Mouse (Mus musculus) layer of hippocampus, adult 8-10 months (tissue): ENCODE data around the gene Slc51b. TPM values are rescaled to one million over a fixed set of nuclear protein-coding genes. Genes with fewer than 3 reads are reported as not detected.
A peak's percentile ranks its signal among the peaks of the same experiment; 100 is the strongest.

ENCODE experiments used
- DNase-seq, 2 experiments: peaks; one replicate each; pipeline ENCODE4 v3.0.0; 2022; ENCODE audit warnings: low spot score in 2 of 2
- total RNA-seq, 4 experiments: library from RNA; stranded (reverse); gene quantifications; 2 replicates each; pipeline ENCODE4 v1.2.4; 2022

Gene Slc51b
- total RNA-seq, 4 experiments from 2014 or later, result not detected

DNA sequence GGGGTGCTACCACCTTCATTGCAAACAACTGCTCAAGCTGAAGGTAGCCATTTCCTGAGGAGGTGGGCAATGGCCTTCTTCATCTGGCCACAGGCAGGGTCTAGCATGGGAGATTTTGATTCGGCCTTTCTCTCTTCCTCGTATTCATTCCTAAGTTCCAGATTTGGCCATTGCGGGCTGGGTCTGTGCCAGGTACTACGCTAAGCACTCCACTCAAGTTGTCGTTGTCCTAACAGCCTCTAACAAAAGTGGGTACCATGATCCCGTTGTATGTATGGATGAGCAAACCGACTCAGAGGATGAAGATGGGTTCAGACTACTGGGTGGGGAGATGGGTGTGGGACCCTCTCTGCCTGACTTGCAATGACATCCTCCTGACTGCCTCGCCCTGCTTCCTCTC is 12.4 kb downstream of the Slc51b start:
- no peak for DNase-seq

DNA sequence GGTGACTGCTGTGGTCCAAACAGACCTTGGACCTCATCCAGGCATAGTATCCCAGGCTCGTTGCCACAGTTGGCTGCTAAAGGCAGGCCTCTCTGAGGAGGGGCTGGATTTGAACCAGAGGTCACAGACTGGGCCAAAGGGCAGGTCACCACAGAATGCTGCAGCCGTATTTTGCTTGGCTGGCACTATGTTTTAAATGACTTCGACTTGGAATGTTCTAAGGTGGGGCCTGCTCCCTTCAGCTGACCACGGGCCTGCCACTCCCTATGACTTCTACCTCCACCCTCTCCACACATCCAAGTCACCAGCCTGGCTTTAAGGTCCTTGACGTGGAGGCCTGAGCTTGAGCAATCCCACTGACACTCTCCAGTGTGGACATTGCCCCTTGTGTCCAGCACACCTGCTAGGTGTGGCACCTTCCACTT is 13.9 kb downstream of the Slc51b start:
- no peak for DNase-seq

DNA sequence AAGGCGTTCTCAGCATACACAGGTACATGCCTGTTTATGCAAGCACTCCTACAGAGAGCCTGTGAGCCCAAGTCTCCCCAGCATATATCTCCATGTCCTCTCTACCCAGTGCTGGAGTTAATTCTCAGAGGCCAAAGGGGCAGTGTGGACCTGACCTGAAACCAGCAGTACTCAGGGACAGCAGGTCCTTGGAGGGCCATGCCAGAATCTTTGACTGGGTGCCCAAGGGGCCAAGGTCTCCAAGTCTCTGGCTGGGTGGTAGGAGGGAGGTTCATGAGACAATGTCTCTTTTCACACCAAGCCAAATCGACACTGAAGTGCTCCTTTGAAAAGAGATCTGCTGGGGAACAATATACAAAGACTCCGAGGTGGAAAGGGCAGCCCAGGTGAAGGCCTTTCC is 14.9 kb downstream of the Slc51b start:
- DNase-seq, result no peak

DNA sequence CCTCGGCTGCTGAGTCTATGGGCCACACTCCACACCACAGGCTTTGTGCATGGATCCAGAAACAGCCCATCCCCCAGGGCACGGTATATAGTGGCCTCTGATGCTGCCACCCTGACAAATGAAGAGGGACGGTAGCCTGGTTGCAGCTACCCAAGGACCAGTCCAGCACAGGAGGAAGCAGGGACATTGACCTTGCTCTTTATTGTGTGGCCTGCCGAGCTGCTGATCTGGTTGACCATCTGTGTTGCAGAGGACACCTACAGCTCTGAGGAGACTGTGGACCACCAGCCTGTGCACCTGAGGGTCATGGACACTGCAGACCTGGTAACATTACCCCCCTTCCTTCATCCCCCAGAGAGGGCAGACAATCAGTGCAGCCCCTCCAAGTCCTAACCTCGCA is 15.4 kb downstream of the Slc51b start:
- DNase-seq, result no peak

DNA sequence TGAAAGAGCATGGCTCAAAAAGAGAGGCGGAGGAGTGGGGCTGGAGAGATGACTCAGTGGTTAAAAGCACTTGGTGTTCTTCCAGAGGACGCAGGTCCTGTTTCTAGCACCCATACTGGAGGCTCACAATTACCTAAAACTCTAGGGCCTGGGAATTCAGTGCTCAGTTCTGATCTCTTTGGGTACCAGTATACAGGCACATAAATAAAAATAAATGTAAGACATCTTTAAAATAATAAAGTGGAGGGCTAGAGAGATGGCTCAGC is 17.6 kb downstream of the Slc51b start:
- no peak for DNase-seq

DNA sequence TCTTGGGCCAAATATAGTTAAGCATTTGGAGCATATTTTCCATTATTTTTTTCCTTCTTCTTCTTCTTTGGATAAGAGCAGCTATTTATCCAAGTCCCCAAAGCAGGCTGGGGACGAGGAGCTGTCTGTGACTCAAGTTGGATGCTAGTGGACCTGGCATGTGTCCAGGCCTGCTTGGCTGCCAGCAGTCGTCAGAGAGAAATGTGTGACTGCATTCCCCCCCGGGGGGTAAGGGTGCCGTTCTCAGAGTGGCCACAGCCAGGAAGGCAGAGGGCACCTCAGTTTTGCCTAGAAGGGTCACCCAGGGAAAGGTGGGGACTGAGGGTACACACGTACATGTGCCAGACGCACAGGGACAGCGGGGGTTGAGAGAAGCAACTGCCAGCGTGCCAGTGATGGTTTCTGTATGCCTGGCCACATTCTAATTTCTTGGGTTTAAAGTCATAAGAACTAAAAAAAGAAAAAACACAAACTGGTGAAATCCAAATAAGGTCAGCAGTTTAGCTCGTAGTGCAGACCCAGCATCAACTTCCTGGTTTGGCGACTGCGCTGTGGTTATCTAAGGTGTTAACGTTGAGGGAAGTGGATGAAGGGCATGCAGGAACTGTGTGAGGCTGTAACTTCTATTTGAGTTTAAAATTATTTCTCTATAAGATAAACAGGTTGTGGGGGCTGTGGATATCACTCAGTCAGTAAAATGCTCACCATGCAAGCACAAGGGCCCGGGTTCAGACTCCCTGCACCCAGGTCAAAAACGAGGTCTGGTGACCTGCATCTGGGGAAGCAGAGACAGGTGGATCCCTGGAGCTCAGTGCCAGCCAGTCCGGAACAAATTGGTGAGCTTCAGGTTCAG is 18.2 kb downstream of the Slc51b start:
- DNase-seq, result peak; percentile 59 to 75

DNA sequence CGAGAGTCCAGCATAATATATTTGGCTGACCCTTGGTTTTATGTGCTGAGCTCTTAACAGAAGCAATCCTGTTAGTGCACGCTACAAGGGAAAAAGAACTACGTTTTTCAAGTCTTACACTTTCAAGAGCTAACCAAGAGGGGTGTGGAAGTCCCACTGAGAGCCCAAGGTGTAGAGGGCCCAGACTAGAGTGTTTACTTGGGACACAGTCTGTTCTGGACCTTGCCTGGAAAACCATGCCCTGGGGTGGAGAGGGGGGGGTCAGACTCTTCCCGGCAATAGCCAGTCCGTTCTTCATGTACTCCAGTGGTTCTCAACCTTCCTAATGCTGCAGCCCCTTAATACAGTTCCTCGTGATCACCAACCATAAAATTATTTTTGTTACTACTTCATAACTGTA is 22.8 kb downstream of the Slc51b start:
- no peak for DNase-seq

DNA sequence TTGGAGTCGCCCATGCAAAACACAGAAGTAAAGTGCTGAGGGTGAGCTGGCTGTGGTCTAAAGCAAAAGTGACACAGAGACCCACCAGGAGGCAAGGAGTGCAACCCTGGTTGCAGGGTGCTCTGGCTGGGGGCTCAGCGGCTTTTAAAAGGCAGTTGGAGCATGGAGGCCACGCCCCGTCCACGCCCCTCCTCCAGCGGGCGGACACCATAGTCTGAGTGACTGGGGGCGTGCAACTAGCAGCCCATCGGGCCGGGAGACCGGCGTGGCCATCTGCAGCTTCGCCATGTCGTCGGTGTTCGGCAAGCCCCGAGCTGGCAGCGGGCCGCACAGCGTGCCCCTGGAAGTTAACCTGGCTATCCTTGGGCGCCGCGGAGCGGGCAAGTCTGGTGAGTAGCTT is 24.5 kb downstream of the Slc51b start, which contains the start of gene Rasl12:
Gene Rasl12 (plus strand): TSS at position 228 of the 400 bp plus-strand sequence.
- DNase-seq, result peak; percentile 30 to 36

DNA sequence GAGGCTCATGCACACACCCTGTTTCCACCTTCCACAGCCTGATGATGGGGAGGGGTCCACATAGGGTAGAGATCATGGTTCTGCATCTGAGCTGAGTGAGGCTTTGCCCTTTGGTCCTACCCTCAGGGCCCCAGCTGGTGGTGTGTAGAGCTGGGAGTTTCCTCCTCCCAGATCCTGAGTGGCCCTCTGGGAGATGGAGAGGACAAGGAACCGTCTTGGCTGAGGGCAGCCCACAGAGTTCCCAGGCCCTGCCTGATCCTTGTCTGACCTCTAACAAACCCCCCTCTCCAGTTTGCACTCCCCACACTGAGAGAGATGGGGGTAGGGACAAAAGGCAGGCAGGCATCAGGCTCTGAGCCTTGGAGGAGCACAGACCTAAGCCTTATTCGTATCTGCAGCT is 28.4 kb downstream of the Slc51b start:
- no peak for DNase-seq

DNA sequence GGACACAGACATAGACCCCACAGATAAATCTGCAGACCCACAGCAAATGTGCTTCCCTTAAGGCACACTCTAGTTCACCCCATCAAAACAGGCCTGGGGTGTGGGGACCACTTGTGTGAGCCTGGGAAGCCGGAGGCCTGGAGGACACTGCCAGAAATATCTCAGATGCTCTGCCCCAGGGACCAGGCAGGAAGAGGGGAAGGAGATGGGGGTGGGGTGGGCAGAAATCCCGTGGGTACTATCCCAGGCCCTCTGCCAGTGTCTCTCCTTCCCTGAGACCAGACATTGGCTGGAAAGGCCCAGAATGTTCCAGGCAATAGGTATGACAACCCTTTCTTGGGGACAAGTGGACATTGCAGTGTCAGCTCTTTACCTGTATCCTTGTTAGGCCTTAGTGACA is 29.1 kb downstream of the Slc51b start:
- no peak for DNase-seq

DNA sequence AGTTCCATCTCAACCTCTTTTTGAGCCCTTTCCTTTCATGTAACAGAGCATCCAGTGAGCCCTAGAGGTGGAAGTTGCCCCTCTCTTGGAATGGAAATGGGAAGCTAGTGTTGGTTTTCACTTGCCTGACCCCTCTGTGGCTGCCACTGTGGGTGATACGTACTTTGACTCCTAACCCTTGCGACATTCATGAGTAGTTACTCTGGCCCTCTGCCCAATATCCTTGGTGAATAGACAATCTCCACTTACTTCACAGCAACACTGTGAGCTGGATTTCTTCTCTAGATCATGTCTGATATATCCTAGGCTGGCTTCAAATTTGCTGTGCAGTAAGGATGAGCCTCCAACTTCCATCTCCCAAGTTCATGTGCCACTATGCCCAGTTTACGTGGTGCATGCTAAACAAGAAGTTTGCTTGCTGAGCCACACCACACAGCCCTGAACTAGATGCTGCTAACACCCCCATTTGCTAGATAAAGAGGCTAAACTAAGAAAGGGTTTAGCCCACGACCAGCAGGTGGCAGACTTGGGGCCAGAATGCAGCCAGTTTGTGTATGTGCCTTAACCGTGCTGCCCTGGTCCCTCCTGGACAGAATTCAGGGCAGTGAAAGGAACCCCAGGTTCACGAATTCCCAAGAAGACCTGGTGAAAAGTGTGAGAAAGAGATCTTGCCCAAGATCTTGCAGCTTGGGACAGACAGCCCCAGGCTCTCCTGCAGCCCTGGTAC is 30.0 kb downstream of the Slc51b start:
- DNase-seq, result peak in 1 of 2 experiments; percentile 59

DNA sequence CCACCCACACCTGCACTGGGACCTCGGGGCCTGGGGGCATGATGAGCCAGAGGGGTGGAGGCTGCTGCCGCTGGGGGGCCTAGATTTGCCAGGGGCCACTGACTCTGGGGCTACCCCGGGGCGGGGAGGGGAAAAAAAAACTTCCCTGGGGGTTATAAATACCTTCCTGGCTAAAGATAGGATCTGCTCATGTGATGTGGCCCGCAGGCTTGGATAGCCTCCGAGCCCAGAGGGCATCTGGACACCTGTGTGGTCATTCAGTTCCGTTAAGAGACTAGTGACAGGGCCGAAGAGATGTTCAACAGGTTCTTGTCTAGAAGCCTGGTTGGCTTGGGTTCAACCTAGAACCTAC is 31.2 kb downstream of the Slc51b start, which contains the start of gene Kbtbd13:
Gene Kbtbd13 (minus strand): TSS at position 40 of the 352 bp plus-strand sequence.
- DNase-seq, result no peak

DNA sequence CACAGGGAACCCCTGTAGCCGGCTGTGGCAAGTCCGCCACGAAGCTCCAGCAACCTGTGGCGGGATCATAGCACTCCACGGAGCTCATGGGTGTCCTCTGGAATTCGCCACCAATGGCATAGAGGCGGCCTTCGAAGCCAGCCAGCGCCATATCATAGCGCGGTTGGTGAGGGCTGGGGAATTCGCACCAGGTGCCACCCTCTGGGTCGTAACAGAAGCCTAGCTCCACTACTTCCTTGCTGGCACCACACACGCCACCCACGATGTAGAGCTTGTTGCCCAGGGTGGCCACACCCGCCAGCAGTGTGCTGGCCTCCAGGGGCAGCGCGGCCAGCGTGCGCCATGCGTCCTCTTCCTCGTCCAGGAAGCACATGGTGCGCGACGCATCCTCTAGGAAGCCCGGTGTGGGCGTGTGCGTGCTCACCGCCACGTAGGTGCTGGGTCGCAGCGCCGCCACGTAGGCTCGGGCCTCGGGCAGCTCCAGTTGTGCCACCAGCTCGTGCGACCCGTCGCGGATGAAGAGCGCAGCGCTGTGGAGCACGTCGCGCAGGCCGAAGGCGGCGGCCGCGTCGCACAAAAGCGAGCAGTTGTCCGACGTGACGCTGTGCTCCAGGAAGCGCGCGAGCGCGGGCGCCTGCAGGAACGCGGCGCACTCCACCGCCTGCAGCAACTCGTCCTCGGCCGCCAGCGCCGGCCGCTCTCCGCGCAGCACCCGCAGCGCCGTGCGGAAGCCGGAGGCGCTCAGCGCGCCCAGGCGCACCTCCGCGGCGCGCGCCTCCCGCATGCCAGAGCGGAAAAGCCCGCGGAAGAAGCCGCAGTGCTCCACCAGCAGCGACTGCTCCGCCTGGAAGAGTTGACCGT is 31.8 kb downstream of the Slc51b start:
- no peak for DNase-seq

DNA sequence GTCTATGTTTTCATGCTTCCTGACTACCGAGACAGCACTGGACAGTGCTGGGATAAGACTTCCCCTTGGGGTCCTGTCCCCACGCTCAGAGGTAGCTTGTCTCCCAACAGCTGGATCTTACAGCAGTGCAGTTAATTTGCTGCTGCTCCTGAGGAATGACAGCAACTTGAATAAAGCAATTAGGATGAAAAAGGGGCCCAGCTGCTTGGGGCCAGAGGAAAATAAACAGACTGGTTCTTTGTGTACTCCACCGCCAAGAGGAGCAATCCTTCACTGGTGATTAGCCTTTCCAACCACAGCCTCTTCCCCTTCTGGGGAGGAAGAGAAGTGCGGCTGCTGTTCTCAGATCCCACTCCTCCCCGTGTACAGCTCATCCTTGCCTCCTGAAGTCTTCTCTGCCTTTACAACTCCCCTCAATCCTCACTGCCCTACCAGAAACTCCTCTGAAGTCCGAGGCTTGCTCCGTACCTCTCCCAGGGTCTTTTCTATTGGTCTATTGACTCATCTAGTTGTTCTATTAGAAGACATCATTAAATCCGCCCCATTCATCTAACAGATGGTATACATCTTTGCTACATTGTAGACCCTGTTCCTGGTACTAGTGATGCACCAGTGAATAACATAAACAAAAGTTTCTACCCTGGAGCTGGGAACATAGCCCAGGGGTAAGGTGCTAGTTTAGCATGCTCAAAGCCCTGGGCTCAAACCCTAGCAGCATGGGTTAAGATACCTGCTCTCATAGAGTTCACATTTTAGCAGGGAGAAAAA is 36.2 kb downstream of the Slc51b start:
- no peak for DNase-seq

DNA sequence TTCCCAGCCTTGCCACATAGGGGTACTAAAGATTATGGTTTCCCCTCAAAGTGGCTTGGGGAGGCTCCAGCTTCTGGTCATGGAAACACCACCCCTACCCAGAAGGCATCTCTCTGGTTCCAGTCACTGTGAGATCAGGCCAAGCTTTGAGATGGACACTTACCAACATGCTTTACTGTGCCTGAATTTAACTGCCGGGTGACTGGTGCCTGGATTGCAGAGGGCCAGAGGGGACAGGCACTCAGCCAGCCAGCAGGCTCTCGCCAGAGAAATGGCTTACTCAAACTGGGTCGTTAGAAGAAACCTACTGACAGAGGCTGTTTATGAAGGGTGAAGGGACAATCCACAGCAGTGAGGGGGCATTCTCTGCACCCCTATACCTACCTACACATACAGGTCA is 38.5 kb downstream of the Slc51b start:
- no peak for DNase-seq

DNA sequence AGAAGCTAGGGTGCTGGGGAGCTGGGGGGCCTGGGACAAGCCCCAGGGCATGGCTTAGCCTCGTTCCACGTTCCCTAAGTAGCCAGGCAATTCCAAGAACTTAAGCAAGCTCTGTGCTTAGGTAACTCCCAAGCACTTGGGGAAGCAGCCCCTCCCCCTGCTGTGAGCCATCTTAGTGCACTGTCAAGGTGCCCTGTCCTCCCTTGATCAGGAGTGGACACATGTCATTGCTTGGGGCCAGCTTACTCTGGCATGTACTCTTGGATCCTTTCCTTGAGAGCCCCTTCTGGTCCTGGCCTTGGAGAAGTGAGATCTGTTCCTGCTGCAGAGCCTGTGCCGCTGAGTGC is 40.0 kb downstream of the Slc51b start:
- no peak for DNase-seq

DNA sequence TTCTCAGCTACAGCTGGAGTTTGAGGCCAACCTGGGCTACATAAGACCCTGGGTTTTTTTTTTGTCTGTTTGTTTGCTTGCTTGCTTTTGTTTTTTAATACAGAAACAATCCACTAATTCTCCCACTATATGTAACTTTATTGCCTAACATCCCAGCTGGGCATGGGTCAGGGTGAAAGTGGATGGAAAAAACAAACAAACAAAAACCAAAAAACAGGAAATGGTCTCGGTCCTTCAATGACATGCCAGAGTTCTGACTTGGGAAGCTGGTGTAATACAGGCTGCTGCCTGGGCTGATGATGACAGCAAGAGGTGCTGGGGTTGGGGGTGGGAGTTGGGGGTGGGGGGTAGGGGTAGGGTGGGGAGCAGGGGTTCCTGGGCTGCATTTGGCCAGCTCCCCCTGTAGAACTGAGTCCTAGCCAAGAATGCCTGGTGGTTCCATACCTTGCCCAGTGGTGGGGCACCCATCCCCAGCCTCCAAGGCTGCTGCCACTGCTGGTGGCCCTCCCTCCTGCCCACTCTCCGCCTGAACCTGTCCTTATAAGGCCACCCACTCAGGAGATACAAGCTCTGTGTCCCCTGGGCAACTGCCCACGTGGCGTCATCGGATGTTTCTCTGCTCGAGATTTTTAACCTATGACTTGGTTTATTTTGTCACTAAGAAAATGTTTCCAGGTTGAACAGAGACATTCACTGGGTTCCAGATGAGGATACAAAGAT is 40.6 kb downstream of the Slc51b start:
- no peak for DNase-seq

DNA sequence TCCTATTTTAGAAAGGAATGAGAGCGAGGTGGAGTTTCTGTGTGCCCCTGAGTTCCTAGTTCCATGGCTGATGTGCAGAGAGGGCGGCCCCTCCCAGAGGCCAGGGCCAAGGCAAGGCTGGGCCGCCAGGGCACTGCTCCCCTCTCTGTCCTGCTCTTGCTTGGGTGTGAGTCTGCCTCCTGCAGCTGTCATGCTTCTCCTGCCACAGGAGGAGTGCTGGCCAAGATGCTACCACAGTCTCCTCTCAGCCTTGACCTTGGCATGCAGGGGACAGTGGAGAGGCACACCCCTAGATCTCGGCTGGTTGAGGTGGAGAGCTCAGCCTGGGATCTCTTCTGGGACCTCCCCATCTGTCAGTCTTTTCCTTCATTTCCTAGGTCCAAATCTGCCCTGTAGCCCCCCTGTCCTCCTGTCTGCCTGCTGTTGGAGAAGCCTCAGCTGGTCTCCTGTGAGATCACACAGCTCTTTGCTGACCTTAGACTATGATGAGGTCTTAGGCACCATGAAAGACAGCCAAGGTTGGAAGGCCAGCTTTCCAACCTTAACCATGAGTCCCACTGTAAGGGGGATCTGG is 41.7 kb downstream of the Slc51b start:
- DNase-seq, result no peak

DNA sequence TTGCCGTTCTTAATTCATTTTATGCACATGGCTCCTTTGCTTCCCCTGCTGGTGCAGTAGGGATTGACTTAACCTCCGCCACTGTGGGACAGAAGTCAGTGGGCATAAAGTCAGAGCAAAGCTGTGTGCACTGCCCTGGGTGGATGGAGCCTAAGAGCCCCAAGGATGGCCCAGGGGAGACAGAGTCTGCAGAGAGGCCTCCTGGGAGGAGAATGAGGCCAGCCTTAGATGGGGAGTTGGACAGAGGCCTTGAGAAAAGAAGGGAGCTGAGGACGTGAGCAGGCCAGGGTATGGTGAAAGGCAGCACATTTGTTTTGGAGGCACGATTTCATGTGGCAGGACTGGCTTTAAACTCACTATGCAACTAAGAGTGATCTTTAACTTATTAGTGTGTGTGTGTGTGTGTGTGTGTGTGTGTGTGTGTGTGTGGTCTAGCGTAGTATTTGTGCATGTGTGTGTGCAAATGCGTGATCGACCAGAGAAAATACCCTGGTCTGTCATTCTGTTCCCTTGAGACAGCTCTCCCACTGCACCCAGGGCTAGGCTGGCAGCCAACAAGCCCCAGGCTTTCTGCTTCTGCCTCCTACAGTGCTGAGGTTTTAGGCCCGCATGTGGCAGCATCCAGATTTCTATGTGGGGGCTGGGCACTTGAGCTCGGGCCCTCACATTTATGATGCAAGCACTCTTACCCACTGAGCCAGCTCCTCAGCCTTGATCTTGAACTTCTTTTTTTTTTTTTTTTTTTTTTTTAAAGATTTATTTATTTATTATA is 47.4 kb downstream of the Slc51b start:
- peak; percentile 61 to 66 for DNase-seq
